Mouse (Mus musculus) adipocyte (in vitro differentiated cells): ENCODE measurements at regions not wholly inside any gene's neighbourhood (a gene's known extent, or its start where the extent isn't known, plus 50 kb on each side); places are given as distances from the start of the nearest gene placed in this dataset.

Source experiments
- DNase-seq: peaks from one replicate; pipeline ENCODE4 v3.0.0-alpha.2; 2016; ENCODE audit warnings: low spot score

DNA sequence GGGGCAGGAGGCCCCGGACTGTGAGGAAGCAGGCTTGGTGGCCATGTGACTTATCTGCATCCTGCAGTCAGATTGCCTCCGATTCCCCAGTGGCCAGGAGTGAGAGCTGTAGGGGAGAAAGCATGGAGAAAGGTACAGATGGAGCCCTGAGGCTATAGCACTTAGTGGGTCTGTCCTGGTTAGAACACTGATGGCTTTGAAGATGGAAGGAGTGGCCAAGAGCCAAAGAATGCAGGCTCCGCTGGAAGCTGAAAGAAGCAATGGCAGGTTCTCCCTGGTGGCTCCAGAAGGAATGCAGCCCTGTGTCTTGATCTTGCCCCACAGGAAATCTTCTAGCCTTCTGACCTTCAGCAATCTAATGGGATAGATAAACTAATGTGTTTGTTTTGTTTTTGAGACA lies 926.3 kb downstream of the 4930447A16Rik start:
- no peak for DNase-seq

DNA sequence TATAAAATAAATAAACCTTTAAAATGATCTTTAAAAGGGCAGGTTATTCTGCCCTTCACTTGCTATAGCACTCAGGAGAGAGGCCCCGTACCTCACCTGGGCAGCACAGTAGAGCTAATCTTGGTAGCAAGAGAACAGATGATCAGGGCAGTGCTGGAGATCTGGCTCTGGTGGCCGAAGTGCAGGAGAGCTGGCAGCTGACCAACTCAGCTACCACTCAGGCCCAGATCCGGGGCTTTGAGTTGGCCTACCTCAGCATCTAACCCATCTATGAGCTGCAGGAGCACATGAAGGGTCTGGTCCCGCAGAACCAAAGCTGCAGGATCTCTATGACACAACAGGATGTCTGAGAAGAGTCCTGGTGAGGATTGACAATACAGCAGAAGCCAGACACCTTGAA lies 928.0 kb downstream of the 4930447A16Rik start:
- DNase-seq = no peak

DNA sequence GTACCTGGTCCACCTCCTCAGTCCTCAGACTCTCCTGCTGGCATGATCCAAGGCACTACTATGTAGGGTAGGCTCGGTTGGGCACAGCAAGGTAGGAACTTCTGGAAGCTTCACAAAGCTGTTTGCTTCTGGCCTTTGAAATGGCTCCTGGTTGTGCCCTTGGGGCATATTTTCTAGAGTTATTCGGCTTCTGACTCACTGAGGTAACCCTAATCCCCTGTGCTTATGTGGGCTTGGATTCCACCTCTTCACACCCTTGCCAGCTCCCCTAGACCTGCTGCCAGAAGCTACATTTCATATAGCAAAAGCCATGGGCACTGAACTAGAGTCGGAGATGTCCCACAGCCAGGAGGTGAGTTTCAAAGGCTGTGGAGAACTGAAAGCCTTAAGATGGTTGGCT lies 933.7 kb downstream of the 4930447A16Rik start:
- DNase-seq = no peak

DNA sequence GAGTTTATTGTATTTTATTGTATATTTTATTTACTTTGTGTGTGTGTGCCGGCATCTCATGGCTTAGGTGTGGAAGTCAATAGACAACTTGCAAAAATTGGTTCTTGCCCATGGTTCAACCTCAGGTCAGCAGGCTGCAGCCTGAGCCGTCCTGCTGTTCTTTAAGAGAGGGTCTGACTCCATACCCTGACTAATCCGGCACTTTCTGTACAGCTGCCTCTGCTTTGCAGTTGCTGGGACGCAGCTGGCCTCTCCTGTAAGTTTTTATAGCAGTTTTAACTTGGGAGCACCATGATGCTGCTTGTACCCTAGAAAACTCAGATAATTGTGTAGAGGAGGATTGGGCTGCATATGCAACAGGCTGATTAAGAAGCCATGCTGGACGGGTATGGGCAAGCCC lies 938.2 kb downstream of the 4930447A16Rik start:
- DNase-seq = no peak

DNA sequence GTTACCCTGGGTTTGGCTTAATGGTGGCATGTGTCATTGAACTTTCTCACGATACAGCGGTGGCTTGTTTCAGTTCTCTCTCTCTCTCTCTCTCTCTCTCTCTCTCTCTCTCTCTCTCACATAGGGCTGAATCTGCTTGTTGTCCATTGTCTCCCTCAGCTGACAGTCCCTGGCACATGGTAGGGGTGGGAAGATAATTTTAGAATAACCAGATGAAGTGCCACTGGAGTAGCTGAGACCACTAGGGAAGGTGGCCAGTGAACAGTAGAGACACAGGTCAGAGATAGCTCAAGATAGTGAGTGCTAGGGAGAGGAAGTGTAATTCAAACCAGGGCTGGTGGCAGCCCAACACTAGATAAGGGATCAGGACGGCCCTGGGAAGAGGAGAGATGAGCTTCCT lies 938.7 kb downstream of the 4930447A16Rik start:
- DNase-seq = no peak

DNA sequence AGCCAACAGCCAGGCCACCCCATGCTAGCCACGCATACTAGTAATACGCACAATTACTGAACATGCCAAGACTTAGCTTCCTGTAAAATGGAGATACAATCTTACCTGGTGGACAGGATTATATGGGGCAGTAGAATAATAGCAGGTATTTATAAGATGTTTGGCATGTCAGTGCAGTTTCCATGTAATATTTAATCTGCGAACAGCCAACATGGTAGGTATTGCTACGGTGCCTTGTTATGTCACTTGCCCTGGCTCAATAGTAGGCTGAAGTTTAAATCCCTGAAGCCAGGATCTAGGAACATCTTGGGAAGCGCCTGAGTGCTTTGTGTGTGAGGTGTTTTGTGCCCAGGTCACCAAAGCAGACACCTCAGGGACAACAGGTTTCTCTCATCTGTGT lies 942.3 kb downstream of the 4930447A16Rik start:
- no peak for DNase-seq

DNA sequence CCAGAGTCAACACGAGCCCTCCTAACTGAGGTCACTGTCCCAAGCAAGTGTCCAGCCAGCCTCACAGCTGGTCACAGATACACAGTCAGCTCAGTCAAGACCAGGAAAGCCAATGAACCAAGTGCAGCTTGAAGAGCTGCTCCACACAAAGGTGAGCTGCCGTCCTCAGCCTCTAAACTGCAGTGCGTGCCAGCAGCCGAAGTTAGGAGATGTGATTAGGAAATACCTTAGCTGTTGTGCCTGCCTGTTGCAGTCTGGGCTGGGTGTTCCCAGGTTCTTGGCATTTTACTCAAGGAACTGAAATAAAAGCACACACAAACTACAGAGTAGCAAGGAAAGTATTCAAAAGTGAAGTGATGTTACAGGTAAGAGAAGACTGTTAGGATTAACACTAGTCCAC lies 942.9 kb downstream of the 4930447A16Rik start:
- no peak for DNase-seq

DNA sequence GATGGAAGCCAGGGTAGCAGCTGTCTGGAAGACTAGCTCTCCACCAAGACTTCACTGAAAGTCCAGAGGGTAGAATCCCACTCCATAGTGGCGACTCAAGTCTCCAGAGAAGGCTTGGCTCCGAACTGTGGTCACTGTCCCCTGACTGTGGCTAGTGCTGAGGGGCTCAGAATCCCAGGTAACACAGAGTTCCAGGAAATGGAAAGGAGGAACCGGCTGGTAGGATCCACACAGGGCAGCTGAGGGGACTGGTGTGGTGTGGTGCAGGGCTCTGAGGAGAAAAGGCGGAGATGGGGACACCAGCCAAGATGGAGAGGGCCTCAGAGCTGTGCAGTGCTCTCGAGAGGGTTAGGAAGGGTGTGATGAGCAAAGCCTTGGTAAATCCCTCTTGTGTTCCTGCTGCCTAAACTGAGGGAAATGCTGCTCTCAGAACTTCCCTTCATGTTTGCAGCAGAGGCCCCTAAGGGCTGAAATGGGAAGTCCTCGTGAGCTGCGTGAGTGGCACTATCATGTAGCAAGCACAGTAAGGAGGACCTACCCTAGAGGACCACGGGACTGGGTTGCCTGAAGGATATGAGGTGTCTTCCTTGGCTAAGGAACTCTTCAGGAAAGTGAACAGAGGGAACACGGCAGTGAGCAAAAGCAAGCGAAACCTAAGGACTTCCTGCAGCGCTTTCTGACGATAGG lies 946.2 kb downstream of the 4930447A16Rik start:
- DNase-seq = no peak

DNA sequence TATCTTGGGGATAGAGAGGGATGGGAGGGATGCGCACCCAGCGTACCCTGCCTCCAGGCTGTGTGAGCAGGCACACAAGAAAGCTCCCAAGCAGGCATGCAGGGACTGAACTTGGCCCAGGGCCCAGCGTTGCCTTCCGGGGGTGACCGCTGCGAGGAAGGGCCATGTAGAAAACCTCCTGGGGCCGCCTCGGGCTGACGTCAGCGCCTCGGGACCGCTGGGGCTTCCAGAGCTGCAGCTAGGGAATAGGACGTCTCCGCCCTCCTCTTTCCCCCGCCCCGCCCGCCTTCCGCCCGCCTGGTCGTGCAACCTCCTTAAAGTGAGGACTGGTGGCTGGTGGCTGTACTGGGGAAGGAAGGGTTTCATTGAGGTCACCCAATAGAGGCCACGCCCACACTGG lies 948.4 kb downstream of the 4930447A16Rik start:
- no peak for DNase-seq

DNA sequence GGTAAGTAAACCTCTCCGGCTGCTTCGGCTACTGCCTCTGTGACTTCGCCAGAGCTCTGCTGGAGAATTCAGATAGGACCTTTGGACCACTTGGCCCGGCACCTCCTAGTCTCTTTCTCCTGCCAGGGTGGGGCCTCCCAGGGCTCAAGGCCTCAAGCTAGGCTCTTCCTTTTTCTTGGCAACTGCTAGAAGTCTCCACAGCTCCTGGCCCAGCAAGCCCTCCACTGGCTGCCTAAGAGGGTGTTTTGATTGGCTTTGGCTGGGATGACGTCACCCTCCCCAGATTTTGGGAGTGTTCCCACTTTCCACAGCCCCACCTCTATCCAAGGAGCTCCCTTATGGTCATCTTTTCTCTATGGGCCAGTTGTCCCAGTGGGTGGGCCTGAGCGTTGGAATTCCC lies 949.4 kb downstream of the 4930447A16Rik start:
- DNase-seq = peak; percentile 91

DNA sequence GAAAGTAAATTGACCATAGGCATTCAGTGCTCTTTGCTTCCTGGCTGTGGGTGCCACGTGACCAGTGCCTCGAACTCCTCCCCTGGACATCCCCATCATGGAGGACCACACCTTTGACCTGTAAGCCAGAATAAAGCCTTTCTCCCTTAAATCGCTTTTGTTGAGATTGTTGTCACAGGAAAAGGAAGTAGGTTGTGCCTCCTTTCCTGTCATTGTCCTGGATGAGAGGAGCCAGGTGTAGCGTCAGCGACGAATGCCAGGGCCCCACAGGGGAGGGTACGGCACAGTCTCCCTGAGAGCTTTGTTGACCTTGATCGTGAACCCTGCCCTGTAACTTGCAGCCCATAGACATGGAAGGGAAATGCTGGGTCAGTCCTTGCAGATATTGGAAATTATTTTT lies 952.8 kb downstream of the 4930447A16Rik start:
- no peak for DNase-seq

DNA sequence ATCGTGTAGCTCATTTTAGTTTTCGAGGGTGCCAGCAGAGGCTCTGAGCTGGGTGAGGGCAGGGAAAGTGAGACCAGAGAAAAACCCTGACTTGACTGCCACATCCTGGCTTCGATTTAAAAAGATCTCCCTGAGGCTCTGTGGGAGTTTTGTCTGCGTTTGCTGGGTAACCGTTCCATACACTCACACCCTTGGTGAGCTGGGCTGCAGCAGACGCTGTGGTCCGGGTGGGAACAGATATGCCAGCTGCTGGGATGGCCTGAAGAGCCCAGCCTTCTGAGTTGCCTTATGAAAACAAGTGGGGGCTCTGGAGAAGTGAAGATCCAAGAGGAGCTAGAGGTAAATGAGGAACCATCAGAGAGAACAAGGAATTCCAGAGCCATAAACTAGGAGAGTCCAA lies 962.3 kb downstream of the 4930447A16Rik start:
- DNase-seq = no peak

DNA sequence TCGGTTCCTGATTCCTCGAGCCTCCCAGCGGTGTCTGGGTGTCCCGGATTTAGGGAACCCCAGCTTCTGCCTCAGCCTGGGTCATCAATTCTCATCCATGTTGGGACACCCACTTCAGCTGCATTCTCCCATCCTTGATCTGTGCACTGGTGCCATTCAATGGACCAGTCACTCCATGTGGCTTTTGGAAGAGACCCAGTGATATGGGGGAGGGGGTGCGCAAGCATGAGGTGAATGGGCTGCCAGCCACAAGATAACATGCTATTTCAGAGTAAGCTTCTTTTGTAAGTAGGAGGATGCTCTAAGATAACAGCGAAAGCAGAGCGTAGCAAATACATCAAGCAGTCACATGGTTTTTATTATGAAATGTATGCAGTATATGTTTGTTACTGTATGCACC lies 963.1 kb downstream of the 4930447A16Rik start:
- DNase-seq = no peak

DNA sequence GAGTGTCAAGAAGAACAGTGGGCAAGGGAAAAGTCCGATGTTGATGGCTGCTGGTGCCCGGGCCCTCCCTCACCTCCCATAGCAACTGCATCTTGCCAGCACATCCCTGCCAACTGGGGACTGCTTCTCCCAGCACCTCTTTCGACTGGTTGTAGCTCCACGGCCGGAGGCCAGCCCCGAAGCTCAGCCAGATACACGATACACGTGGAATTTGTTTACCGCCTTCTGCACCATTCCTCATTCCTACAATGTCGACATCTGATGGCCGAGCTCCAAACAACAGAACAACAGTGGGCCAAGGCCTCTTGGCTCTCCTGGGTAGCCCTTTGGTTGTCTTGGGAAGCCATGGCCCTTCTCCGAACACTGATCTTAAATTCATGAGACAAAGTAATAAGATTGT lies 965.1 kb downstream of the 4930447A16Rik start:
- peak; percentile 64 for DNase-seq

DNA sequence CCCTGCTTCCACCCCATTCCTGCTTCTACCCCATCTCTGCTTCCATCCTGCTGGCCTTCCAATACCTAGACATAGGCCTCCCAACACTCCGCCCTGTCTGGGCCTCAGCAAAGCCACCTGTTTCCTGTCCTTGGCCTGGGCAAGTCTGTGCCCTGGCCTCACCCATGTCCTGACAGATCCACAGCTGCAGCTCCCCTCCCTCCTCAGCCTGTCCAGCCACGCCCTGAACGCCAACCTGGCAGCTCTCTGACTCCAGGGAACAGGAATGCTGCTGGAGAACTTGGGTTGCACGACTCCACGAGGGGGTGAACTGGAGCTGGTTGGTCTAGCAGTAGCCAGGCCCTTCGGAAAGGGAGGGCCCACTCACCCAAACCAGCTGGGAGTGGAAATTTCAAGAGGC lies 966.1 kb downstream of the 4930447A16Rik start:
- DNase-seq = peak; percentile 27

DNA sequence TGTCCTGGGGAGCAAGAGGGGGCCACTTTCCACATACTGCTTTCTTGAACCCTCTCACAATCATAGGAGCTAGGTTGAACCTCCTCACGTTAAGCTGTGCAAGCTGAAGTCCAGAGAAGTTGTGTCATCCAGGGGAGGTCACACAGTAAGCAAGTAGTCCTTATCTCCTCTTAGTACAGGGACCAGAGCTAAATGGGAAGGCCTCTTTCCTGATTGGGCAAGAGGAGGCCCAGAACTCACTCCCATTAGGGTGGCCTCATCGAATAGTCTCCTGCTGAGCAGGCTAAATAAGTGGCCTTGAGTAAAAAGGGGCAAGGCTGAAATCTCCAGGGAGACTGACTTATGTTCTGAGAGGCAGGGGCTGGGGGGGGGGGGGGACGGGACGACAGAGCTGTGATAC lies 966.5 kb downstream of the 4930447A16Rik start:
- DNase-seq = peak; percentile 18

DNA sequence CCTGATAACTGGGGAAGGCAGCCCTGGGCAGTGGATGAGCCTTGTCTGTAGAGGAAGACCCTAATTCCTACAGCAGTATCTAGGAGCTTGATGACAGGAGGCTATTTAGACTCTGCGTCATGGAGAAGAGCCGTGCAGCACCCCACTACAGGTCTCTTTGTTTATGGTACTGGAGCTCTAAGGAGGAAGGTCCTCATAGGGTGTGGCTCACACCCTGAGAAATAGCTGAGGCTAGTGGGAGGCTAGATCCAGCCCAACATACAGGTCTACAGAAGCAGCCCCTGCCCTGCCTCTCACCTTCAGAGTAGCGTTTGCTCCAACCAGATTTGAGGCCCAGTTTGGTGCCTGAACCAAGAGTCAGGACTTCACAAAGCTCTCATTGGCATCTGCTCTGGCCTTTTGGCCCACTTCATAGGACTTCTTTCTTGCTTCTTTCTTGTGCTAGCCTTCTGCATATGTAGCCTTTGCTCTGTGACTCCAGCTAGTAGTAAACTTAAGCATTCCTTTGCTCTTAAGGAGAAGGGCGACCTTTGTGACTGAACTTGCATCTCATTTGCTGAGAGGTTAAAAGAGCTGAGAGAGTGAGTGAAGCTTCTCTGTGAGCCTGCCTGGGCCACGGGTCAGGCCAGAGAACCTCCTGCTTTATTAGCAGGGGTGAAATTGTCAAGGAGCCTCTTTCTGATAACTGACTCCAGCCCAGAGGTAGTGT lies 967.2 kb downstream of the 4930447A16Rik start:
- DNase-seq = no peak

DNA sequence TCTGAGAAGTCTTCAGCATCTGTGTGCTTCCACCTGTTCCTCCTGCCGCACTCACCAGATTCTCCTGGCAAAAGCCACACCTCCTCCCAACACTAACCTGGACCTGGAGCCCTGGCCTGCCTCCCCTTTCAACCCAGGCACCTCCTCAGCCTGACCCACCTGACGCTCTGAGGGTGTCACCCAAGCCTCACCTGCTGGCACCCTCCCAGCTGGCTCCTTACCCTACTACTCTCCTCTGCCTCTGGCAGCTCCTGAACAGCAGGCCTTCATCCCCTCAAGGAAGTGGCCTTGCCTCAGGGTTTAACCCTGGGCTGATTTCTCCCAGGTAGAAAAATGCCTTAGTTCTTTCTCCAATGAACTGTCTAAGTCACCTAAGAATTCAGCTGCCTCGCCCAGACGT lies 973.5 kb downstream of the 4930447A16Rik start:
- DNase-seq = no peak

DNA sequence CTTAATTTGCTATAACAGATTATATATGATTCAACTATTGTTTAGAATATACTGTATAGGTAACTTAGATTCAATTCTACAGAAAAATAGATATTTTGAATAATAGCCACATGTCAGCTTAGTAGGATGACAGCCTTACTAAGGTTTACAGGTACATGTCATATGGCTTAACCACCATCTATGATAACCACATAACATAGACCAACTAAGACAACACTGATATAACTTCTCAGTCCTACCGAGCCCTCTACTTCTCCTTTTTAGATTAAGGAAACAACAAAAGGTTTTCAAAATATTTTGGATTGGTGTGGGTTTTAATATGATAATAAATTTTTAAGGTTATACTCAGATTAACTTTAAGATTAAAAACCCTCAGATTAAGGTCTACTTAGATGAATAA lies 977.4 kb downstream of the 4930447A16Rik start:
- no peak for DNase-seq

DNA sequence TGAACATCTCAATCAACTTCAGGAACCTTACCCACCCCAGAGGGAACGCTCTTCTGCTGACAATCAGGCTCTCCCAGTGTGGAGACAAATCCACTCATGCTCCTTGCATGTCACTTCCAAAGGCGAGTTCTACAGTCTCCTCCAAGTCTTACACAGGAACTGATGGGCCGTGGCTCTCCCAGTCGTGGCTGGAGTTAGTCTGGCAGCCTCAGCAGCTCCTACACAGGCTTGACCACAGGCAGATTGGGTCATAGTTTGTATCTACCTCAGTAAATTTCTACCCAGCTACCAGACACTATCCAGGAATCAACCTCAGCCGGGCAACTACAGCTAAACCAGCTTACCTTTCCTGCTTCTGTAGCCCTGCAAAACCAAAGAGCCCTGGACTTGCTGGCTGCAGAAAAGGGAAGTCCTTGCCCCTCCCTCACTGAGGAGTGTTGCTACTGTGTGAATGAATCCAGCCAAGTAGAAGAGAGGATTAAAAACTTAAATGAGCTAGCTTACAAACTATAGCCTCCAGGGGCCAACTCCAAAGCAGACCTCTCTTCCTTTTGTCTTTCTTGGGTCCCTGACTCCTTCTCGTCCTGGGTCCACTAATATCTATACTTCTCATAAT lies 978.5 kb downstream of the 4930447A16Rik start:
- no peak for DNase-seq

DNA sequence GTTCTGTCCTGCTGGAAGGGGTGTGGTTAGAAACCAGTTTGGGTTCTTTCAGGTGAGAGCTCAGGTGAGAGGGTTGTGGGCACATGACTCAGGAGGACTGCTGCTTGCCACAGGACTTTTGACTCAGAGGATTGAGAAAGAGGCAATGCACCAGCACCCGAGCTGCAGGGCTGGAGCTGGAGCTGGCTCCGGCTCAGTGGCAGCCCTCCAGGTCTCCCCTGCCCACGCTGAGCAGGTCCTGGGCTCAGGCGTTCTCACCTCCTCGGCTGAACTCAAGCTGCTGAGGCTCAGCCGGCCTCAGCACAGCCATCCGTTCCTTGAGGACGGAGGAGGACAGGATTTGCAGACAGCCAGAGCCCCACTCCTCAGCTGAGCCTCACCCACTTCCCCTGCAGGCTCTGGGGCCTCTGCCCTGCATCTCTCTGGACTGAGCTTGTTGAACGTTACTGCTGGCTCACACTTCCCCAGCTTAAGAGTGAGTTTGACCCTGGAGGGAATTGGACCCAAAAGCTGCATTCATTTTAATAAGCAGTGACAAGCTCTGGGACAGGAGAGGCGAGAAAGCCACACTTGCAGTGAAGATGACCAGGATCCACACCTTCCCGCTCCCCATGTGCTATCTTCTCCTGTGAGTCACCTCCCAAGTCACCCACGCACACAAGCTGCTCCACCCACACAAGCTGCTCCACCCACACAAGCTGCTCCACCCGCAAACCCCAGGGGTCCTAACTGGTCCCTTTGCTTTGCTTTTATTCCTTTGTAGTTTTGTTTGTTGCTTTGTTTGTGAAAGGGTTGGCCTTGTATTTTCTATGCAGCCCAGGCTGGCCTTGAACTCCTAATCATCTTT lies 981.0 kb downstream of the 4930447A16Rik start:
- no peak for DNase-seq

DNA sequence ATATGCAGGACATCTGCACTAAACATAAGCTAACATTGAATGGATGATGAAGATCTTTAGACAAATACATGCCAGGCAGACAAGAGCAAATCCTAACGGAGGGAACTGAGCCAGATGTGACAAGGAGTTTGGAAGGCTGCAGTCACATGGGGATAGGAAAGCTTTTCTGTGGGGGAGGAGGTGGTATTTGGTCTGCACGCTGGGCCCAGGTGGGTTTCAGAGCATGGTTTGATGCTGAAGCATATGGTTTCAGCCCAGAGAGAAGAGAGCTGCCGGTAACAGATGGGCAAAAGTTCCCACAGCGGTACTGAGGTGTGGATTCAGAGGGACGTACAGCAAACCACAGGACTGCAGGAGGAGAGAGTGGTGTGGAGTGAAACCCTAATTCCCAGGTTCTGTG lies 982.1 kb downstream of the 4930447A16Rik start:
- DNase-seq = no peak

DNA sequence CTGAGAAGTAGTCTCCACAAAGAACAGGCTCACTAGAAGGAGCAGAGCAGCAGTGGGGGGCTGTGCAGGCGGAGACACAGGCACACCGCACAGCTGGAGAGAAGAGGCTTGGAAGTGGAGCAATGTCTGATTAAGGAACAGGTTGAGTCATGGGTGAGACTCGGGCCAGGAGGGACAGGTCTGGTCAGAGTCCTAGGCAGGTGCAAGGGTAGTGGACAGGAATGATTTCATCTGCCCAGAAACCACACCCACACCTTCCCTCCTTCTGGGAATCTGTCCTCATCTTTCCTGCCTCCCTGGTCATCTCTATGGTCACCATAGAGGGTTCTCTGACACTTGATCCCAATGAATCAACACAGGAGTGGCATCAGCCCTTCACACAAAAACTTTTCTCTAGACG lies 983.8 kb downstream of the 4930447A16Rik start:
- DNase-seq = no peak
